Mouse (Mus musculus) frontal cortex, adult 2 months (tissue): Measurements from ENCODE around the gene Arsk. TPM values are rescaled to one million over a fixed set of nuclear protein-coding genes. Genes with fewer than 3 reads are reported as not detected.

Experiments
- DNase-seq, 2 experiments: peaks; one replicate each; pipeline ENCODE4 v3.0.0; 2022; ENCODE audit warnings: low spot score in 1 of 2; ENCODE audit errors: extremely low spot score in 1 of 2
- polyA plus RNA-seq: library from polyadenylated mRNA; depleted of rRNA; stranded (reverse); fragments of >200 nt; gene quantifications from 2 replicates; pipeline ENCODE4 v1.2.3, GENCODE M21; 2012; rRNA removed

Arsk gene
- polyA plus RNA-seq, 1 experiment = 6.3 TPM

- no peak for DNase-seq
These were observed 56.0 kb downstream of the Arsk start for GRCm38 (mm10) chr13:76042455-76042854.

- DNase-seq = no peak
These were observed 73.9 kb downstream of the Arsk start for GRCm38 (mm10) chr13:76024588-76024987.

- DNase-seq = peak in 1 of 2 experiments; percentile 63
These were observed 76.7 kb downstream of the Arsk start for GRCm38 (mm10) chr13:76021782-76022181.

GRCm38 (mm10) chr13:76018844-76019400 is 79.5 kb downstream of the Arsk start:
- DNase-seq = no peak

- peak; percentile 95 to 96 for DNase-seq
These were observed 80.3 kb downstream of the Arsk start, which contains the start of gene Rfesd for GRCm38 (mm10) chr13:76017974-76018843. Gene Rfesd (minus strand): TSS chr13:76018719.

GRCm38 (mm10) chr13:76017465-76017864 is 81.0 kb downstream of the Arsk start:
- DNase-seq = peak in 1 of 2 experiments; percentile 20

- no peak for DNase-seq
These were observed 83.9 kb downstream of the Arsk start for GRCm38 (mm10) chr13:76014511-76014910.

Other genes with a start within 250 kb of the Arsk start
- gene Rhobtb3, start 154.7 kb downstream of the Arsk start, polyA plus RNA-seq = 15.4 and 16.5 TPM in 2 replicates
- 0.22 and 0.42 TPM in 2 replicates for gene Spata9, start 131.5 kb downstream of the Arsk start, polyA plus RNA-seq
- gene Rfesd, start 79.9 kb downstream of the Arsk start, polyA plus RNA-seq = 13.6 and 16.6 TPM in 2 replicates
- 3.6 TPM in 2 replicates for gene Gpr150, start 41.7 kb downstream of the Arsk start, polyA plus RNA-seq
- 12.5 and 14.2 TPM in 2 replicates for gene Ttc37, start 74 bp upstream of the Arsk start, polyA plus RNA-seq
- gene Fam81b, start 206.4 kb upstream of the Arsk start, polyA plus RNA-seq = 0.29 and 0.38 TPM in 2 replicates